Mouse (Mus musculus): Measurements from ENCODE around the gene Amigo1.

Gene Amigo1

DNA sequence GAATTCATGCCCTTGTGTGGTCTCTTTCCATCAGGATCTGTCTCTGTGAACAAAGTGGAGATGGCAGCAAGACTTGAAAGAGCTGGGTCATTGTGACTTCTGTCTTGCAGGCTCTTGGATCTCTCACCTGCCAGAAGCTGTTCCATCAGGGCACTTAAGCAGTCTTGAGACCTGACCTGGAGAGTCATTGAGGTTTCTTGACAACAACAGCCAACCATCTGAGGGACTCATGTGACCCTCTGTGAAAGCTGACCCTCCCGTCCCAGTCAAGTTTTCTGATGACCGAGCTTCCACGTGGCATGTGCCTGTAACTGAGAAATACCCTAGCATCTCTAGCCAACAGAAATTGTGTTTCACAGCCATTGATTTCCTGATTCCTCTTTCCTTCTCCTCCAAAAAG is 1.4 kb upstream of the Amigo1 start:
- no peak for DNase-seq

DNA sequence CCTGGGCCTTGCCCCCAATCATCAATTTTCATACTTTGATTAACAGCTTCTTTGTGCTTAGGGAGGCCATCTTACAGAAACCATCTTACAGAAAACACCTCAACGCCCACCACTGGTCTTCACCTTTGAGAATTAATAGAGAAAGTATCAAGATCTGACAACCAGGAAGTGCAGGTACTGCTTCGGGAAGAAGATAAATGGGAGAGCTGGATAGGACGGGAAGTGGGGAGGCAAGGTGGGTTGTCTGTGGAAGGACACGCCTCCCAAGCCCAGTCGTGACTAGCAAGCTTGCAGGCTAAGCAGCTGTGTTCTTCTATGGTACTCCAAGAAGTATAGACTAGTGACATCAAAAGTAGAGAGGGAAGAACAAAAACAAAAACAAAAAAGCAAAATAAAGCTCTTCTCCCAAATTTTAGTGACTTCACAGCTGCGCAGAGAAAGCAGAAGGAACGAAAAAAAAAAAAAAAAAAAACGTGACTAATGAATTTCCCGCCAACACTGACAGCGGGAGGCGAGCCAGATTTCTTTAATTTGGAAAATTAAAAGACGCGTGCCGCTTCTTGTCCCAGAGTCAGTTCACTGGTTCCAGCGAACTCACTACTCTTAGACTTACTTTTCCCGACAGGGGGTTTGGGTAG is 556 bp upstream of the Amigo1 start:
- DNase-seq: no peak

DNA sequence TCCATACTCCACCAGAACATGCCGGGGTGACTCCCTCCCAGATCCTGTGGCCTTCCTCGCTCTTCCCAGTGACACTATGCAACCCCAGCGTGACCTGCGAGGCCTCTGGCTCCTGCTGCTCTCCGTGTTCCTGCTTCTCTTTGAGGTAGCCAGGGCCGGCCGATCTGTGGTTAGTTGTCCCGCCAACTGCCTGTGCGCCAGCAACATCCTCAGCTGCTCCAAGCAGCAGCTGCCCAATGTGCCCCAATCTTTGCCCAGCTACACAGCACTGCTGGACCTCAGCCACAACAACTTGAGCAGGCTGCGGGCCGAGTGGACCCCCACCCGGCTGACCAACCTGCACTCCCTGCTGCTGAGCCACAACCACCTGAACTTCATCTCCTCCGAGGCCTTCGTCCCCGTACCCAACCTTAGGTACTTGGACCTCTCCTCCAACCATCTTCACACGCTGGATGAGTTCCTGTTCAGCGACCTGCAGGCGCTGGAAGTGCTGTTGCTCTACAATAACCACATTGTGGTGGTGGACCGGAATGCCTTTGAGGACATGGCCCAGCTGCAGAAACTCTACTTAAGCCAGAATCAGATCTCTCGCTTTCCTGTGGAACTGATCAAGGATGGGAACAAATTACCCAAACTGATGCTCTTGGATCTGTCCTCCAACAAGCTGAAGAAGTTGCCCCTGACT is 1.1 kb downstream of the Amigo1 start:
- DNase-seq: no peak

DNA sequence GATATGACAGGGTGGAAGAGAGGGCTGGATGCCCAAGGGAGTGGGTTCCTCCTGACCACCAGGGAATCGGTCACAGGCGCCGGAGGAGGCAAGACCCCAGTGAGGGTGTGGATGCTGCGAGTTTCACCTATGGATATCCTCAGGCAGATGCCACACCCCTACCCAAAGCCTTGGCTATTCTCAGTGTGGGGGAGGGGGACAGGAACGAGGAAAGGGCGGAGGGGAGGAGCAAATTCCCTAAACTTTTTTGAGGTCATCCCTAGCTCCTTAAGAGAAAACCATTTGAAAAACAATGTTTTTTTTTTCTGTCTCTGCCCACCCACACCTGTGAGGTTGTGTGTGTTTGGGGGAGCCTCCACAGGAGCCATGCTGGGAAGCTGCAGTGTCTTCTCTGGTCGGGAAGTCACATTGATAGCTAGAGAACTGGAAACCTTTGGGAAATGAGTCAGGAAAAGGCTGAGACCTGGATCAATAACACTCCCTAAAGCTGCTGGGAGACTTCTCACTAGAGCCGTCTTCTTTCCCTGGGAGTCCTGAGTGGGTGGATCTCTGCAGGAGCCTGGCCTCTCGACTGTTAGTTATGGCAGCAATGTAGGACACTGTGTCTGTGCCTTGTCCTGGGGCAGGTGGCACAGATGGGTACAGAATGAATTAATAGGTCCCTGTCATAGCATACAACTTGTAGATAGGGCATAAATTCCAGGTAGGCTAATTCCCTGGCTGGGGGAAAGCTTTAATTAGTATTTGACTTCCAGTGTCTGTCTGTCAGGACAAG is 2.8 kb downstream of the Amigo1 start:
- DNase-seq: no peak

DNA sequence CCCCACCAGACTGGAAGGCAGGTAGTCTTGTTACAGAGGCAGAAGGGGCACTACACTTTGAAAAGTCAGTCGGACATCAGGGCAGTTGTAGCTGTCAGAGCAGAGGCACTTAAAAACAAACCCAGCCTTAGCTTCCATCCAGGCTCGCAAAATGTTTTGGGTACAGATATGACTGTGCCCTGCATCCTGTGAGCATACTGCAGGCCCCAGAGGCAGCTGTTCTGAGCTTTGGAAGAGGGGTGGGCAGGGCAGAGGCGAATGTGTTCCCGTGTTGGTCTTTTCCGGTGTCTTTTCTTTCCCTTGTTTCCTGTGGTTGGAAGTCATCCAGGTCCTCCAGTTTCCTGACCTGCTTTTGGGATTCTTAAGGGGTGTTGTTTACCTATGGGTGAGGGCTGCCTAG is 3.8 kb downstream of the Amigo1 start:
- no peak for DNase-seq

DNA sequence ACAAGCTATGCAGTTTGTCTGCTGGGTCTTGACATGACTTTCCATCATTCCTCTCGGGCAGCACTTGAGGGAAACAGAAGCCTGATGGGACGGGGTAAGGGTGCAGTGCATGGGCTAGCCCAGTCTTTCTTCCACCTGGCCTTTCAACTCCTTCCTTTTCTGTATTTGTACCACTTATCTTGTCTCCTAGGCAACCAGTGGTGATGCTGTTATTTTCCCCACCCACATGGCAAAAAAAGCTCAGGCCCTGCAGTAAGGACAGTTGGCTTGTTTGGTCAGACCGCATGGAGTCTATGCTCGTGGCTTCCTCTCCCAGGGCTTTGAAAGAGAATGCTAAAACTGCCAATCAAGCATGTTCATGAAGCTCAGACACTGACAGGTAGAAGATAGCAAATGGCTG is 7.6 kb downstream of the Amigo1 start:
- no peak for DNase-seq

DNA sequence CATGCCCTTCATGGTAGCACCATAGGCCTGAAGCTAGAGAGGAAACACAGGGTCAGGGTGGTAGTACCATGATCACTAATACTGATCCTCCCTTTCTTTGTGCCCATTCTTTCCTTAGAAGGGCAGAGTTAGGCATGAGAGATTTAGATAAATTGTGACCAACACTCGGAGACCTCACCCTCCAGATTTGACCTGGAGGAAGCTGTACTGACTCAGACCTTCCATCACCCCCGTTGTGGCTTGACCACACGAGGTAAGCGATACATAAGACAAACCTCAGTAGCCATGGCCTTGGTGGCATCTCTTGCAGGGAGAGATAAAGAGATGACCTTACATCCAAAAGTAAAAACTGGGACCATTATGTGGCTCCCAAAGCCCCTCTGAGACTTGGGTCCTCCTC is 9.2 kb downstream of the Amigo1 start:
- no peak for DNase-seq

DNA sequence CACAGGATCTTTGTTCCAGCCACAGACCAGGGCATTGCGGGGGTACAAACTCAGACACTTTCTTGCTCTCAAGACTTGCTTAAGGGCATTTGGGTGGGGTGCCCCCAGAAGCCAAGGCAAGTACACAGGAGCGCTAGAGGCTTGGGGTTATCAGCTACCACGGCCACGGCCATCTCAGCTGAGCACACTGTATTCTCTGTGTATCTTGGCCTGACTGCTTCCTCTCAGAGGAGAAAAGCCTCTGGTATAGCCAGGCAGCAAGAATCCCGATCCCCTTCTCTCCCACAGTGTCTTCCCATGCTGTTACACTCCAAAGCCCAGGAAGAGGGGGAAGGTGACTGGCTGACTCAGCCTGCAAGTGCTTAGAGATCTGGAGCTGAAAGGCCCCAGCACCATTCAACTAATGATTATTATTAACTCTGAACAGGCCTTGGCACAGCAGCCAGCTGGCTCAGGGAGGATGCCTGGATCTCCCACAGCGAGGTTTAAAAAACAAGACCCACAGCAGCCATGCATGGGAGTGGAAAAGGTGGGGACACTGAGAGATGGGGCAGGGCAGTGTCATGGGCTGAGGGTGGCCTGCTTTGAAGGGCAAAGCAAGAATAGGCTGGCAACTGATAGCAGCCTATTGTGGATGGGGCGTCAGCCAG is 9.9 kb downstream of the Amigo1 start:
- DNase-seq: no peak

DNA sequence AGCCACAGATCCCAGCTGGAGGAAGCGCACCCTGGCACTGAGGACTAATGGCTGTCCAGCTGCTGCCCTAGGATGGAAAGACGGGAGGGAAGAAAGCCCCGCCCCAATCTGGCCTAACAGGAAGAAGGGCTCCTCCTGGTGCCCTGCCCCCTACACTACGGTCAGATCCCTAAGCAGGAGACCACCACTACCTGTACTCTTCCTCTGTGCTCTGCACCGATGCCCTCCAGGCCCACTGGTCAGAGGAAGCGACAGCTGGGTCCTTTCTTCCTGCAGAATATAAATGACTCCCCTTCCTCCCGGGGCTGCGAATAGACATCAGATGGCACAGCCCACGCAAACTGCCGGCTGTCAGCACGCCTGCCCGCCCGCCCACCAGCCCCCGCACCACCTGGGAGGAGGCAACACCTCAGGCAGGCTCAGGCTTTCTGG is 10.9 kb downstream of the Amigo1 start:
- no peak for DNase-seq

DNA sequence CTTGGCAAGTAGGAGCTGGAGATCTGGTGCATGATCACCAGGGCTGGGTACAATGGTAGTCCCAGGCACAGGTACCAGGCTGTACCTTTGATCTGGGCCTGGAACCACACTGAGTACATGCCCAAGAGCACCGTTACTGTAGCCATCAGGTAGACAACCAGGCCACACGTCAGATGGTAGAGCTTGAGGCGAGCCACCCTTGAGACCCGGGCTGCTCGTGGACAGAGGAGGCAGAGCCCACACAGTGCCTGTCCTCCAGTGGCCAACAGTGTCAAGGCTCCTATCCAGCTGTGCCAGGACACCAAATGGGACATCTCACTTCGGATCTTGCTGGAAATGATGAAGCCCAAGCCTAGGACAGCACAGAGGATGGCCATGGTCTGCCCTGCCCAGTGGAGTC is 13.1 kb downstream of the Amigo1 start:
- no peak for DNase-seq

DNA sequence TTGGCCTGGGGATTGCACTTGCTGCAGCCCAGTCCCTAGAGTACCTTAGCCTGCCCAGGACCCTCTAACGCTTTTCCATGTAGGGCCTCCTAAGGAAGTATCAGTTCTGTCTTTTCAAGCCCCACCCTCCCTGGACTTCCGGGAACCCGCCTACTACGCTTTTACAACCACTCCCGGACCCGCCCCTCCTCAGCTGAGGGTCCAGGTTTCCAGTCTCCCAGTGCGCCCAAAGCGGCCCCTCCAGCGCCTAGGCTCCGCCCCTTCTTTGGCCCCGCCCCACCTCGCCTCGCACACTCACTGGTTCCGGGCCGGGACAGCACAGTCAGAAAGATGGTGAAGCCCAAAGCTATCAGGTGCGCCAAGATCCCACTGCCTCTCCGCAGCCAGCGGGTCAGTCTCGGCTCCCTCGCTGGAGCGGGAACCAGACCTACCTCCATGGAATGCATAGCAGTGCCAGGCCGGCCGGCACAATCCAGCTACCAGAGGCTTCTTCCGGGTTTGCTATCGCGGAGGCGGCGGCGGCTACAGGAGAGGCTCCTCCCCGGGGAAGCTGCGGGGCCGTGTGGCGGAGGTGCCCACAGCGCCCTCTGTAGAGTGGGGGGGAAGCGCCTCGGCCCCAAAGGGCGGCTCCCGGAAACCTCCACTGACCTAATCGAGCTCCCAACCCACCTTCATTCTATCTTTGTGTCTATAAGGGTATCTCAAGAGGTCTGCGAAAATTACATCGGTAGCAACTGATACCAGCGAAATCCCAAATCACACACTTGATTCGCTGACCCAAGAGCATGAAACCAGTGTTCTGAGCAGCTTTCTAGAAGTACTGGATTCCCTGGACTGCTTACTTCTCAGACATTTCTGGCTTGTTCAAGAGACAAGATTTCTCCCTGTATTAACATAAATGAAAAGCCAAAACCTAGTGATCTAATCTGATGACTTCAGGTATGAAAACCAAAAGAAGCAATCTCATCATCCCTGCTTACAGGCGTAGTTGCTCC is 14.5 kb downstream of the Amigo1 start, which contains the start of gene Cyb561d1:
Gene Cyb561d1 (minus strand): TSS at position 884 of the 995 bp plus-strand sequence.
- DNase-seq: peak; percentile 99

DNA sequence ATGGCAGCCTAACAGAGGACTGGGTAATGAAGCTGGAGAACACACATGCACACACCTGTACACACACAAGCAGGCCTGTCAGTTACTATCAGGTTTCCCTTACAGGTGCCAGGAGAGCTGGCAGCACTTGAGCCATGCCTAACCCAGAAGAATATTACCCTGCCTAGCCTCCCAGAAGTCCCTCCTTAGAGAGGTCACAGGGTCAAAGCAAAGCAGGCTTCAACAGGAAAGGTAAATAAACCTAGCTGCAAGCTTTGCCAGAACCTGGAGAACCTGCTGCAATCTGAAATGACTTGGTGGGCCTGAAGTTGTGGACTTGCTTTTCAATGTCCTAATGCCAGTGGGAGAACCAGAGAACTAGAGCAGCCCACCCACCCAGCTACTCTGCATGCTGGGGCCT is 16.4 kb downstream of the Amigo1 start:
- DNase-seq: no peak

DNA sequence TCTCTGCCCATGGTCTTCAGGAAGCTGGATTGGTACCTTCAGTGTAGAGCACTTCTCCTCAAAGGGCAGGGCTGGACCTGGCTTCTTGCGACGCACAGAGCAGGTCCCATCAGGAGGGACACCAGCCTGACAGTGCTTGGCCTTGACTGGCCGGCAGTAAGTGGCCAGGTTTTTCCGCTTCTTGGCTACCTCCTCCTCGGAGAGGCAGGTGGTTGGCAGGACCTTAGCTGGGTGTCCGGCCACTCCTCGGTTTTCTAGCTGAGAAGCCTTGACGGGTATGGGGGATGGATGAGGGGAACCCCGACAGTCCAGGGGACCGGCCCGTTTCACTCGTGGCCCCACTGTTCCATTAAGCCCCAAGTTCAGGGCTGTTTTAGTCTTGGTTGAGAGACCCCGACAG is 17.1 kb downstream of the Amigo1 start:
- DNase-seq: no peak

DNA sequence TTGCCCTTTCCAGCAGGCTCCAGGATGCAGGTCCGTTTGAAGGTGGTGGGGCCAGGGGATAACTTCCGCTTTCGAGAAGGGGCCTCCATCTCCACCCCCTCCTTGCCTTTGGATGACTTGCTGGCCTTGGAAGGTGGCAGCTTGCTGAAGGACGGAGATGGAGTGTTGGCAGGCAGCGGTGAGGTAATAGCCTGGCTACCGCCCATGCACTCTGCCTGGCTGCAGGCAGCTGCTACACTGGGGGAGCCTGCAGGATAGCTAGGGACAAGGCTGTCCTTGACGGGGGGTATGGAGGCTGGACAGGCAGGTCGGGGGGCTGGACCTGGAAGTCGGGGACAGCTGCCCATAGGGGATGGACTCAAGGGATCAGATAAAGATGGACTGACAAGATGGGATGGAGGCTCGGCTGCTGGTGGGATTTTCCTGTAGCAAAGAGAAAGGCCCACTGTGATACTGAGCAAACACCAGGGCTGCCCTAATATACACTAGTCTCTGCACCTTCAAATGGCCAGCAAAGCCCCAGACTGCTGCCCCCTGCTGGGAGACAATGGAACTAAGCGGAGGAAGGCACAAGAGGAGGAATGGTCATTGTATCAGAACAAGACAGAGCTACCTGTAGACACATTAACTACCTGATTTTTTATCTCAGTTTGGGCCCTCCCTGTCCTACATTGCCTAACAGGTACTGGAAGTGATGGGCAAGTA is 17.6 kb downstream of the Amigo1 start:
- peak; percentile 90 for DNase-seq

DNA sequence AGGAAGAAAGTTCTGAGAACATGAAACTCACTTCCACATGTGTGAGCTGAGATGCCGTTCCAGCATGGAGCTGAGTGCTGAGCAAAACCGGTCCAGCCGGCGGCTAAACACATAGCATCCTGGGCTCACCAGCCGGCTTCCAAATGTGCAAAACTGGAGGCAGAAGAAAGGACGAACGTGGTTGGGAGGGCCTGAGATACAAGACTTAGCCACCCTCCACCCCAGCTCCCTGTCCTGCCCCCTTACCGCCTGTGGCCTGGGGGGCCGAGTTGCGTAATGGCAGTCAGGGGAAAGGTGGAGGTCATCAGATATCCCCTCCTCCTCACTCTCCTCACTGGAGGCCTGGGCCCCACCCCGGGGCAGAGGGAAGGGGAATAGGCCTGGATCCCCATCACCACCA is 18.3 kb downstream of the Amigo1 start:
- no peak for DNase-seq

DNA sequence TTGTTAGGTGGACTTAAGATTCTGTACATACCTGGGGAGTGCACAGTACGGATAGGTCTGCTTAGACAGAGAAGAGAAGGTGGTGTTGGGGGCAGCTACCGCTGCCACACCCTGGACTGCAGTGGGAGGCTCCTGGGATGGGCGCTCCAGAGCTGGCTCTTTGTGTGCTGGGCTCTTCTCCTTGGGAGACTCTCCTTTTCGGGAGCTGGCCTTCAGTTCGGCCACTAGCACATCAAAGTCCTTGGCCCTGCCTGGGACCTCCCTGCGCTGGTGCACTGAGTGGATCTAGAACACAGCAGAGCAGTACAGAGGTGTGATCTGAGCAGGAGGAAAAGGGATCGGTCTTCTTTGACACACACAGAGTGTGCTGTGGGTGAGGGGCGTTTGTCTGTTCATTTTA is 19.5 kb downstream of the Amigo1 start:
- no peak for DNase-seq

DNA sequence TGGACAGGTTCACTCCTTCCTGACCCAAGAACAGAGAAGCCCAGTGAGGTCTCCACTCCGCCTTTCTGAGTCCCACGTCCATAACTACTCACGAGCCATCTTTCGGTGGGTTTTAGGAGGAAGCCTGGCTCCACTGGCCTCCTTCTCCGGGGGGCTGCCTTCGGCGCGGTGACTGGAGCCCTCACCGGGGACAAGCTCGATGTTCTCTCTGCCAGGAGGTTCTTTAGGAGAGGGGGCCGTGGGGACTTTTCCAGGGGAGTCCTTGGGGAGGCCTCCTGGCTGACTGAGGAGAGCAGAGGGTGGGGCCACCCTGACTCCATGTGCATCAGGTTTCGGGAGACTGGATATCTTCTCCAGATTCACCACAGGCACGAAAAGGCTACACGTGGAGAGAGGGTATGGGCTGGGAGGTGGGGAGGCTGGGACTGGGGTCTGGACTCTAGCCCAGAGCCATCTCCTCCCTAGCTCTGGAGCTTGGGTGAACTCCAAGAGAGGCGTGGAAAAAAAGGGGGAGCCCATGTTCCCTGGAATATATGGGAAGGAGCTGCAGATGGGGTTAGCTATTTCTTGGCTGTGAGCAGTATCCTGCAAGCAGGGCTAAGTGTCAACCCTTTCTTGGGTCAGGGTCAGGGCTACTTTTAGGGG is 20.7 kb downstream of the Amigo1 start:
- no peak for DNase-seq

DNA sequence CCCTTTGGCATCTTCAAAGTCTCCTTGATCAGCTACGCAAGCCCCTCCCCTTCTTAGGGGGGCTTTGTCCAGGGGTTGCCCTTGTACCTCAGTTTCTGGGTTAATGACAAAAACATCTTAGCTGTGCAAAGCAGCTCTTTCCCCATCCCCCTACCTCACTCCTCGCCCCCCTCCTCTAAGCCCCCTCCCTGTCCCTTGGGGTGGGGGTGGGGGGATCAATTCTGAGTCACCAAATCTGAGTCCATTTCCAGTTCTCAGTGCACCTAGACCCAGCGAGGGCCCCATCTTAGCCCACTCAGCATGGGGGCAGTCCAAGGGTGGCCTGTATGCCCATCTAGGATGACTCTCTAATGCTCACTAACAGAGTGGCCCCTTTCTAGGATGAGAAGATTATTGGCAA is 22.9 kb downstream of the Amigo1 start:
- no peak for DNase-seq

DNA sequence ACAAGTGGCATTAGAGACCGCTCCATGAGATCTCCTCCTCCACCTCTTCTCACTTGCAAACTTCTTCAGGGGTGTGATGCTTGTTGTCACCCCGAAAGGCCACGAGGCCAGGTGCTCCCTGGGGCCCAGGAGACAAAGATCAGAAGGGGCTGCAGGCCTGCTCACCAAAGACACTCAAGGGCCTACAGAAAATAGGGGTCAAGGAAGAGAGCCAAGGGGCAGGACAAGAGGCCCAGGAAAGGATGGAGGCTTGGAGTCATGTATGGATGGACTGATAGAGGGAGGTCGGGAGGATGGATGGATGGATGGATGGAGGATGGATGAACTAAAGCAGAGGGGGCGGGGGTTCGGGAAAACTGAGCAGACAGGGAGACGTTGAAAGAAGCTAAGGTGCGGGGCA is 23.4 kb downstream of the Amigo1 start:
- no peak for DNase-seq

DNA sequence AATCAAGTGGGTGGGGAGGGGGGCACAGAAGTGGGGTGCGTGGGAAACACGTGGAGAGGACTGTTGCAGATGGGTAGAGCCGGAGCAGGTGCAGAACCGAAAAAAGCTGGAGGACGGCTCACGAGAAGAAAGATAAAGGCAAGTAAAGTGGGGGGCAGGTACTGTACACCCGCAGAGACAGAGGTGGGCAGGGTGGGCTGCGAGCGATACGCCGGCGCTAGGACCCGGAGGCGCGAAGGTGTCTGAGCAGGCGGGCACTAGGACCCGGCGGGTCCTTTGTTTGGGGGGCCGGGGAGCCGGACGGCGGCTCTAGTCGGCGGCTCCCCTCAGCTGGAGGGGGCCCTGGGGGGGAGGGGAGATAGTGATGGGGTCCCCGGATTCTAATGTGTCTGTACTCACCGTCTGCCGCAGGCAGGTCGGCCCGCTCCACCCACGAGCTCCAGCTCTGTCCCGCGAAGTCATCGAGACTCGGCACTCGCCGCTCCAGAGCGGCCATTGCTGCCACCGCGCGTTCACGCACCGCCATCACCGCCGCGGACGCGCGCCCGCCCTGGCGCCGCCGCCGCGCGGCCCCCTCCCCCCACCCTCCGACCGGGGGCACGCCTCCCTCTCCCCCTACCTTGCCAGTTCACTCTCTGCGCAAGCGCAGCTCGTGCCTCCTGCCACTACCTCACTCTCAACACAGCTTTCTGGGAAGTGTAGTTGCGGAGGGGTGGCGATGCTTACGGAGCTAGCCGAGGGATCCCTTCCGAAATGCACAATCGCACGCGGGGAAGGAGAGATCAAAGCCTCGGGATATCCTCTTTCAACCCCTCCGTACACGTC is 24.0 kb downstream of the Amigo1 start:
- DNase-seq: peak; percentile 95
